Mouse (Mus musculus) lung, adult 2 months (tissue): Measurements from ENCODE around the gene Syt17.

Experiments used
- CTCF ChIP-seq: fragments of 200-500 bp; IDR thresholded peaks from 2 replicates; pipeline ENCODE4 v1.5.1; 2011; ENCODE audit warnings: mild to moderate bottlenecking, low read length, control low read depth; ENCODE audit not compliant: insufficient read depth
- POLR2A ChIP-seq: fragments of 200-500 bp; IDR thresholded peaks from 2 replicates; pipeline ENCODE4 v1.6.1; 2011; ENCODE audit warnings: low read depth, mild to moderate bottlenecking, control low read depth, low read length, borderline replicate concordance; ENCODE audit errors: extremely low read depth

DNA sequence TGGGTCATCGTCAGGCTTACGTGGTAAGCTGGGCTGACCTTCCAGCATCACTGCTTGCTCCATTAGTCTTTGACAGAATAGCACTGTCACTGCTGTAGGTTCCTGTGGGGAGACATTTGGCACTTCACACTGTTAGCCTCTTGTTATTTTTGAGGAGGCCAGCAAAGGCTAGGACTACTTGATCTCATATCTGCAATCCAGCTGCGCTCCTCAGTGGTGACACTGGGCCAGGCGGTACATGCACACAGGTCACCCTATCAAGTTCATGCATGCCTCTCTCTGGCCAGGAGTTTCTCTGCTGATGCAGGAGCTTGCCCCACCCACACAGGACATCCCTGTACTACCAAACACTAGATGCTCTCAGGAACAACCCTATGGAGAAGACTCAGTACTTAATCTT is 71.4 kb downstream of the Syt17 start:
- no peak for TF ChIP-seq POLR2A
- no peak for TF ChIP-seq CTCF
